Mouse (Mus musculus): ENCODE measurements at regions not wholly inside any gene's neighbourhood (a gene's known extent, or its start where the extent isn't known, plus 50 kb on each side); places are given as distances from the start of the nearest gene placed in this dataset.

DNA sequence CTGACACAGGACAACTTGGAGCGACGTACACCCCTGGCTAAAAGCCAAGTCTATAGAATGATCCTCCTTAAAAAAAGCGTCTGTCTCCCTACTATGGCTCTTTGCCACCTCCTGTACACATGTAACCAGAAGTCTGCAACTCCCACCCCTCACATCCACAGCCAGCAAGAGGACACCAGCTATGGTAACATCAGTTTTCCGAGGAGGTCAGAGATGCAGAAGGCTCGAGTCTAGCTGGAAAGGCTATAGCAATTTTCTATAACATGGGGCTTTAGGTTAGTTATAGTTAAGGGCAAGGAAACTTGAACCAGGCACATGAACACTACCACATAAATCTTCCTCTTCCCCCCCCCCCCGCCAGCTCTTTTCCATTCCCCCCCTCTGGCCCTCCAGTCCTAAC is 240.2 kb downstream of the H2al1j start:
- Histone ChIP-seq H3K4me3 (ENCODE audit: control insufficient read depth in 1 of 2, insufficient read depth in 1 of 2, low read depth in 1 of 2, low read length in 2 of 2) (no peak overlapping the region), H3K36me3 (ENCODE audit: control insufficient read depth, insufficient read depth, low read length) (no peaks in the 10 kb centered on the region), H3K27ac (replicated peaks in 1 of 2; ENCODE audit: control insufficient read depth in 1 of 2, insufficient read depth in 1 of 2, low read depth in 2 of 2, low read length in 2 of 2) (no peak overlapping the region), H3K27me3 (ENCODE audit: control insufficient read depth, insufficient read depth, low read length) (no peaks in the 10 kb centered on the region), H3K4me2 (ENCODE audit: low read length) (no peak overlapping the region), H3K9ac (ENCODE audit: low read length) (no peak overlapping the region), H3K4me1 (ENCODE audit: control insufficient read depth in 2 of 2, insufficient read depth in 2 of 2, low read length in 2 of 2) (no peaks in the 10 kb centered on the region), H3K9me3 (ENCODE audit: control insufficient read depth, low read length) (0 out of 2 replicates have a peak, but pooled peaks cover under 1% of the 10 kb centered on the region)
- ATAC-seq (ENCODE audit: insufficient number of reproducible peaks, insufficient read depth, low FRiP score, low read depth) = no peak
- 57% methylated on average over 6 of the region's 6 CpGs for WGBS

- 66% methylated on average over 5 of the region's 5 CpGs for WGBS
- no peak overlapping the region for H3K4me2 ChIP-seq (ENCODE audit: low read length)
- H3K27me3 ChIP-seq (ENCODE audit: control insufficient read depth, insufficient read depth, low read length) = no peaks in the 10 kb centered on the region
- 0 out of 2 replicates have a peak, but pooled peaks cover 2% of the 10 kb centered on the region for H3K9me3 ChIP-seq (ENCODE audit: control insufficient read depth, low read length)
- H3K27ac ChIP-seq (replicated peaks in 1 of 2; ENCODE audit: control insufficient read depth in 1 of 2, insufficient read depth in 1 of 2, low read depth in 2 of 2, low read length in 2 of 2) = no peak overlapping the region
- no peak for ATAC-seq (ENCODE audit: insufficient number of reproducible peaks, insufficient read depth, low FRiP score, low read depth)
- H3K36me3 ChIP-seq (ENCODE audit: control insufficient read depth, insufficient read depth, low read length) = no peaks in the 10 kb centered on the region
- H3K9ac ChIP-seq (ENCODE audit: low read length) = no peak overlapping the region
- H3K4me1 ChIP-seq (ENCODE audit: control insufficient read depth in 2 of 2, insufficient read depth in 2 of 2, low read length in 2 of 2) = no peaks in the 10 kb centered on the region
- H3K4me3 ChIP-seq (ENCODE audit: control insufficient read depth in 1 of 2, insufficient read depth in 1 of 2, low read depth in 1 of 2, low read length in 2 of 2) = no peak overlapping the region
These were observed 240.6 kb downstream of the H2al1j start for GRCm38 (mm10) chrX:11568262-11568661.

- H3K4me3 ChIP-seq (ENCODE audit: control insufficient read depth in 1 of 2, insufficient read depth in 1 of 2, low read depth in 1 of 2, low read length in 2 of 2) = no peak overlapping the region
- WGBS = 59% methylated on average over 3 of the region's 3 CpGs
- ATAC-seq (ENCODE audit: insufficient number of reproducible peaks, insufficient read depth, low FRiP score, low read depth) = no peak
These were observed 246.7 kb downstream of the H2al1j start for GRCm38 (mm10) chrX:11574354-11574753.

DNA sequence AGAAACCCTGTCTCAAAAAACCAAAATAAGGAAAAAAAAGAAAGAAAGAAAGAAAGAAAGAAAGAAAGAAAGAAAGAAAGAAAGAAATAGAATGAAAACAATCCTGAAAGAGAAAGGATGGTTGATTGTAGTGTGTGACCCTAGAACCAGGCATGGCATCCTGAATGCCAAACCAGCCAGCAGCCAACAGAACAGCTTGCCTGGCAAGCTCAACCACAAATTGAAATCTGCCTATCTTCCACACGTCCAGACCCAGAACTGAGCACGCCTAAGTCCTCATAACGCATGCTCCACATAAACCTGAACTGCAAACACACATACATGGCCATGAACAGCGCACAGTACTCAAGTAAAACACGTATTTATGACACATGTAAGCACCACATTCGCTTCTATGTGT is 247.9 kb downstream of the H2al1j start:
- Histone ChIP-seq H3K36me3 (ENCODE audit: control insufficient read depth, insufficient read depth, low read length) (no peaks in the 10 kb centered on the region), H3K4me1 (ENCODE audit: control insufficient read depth in 2 of 2, insufficient read depth in 2 of 2, low read length in 2 of 2) (peaks cover 0 to 4% of the 10 kb centered on the region in 2 experiments; a peak in 2 of 4 replicates), H3K9ac (ENCODE audit: low read length) (no peak overlapping the region), H3K27me3 (ENCODE audit: control insufficient read depth, insufficient read depth, low read length) (no peaks in the 10 kb centered on the region), H3K4me3 (ENCODE audit: control insufficient read depth in 1 of 2, insufficient read depth in 1 of 2, low read depth in 1 of 2, low read length in 2 of 2) (no peak overlapping the region), H3K4me2 (ENCODE audit: low read length) (no peak overlapping the region), H3K27ac (replicated peaks in 1 of 2; ENCODE audit: control insufficient read depth in 1 of 2, insufficient read depth in 1 of 2, low read depth in 2 of 2, low read length in 2 of 2) (no peak overlapping the region), H3K9me3 (ENCODE audit: control insufficient read depth, low read length) (0 out of 2 replicates have a peak, but pooled peaks cover 2% of the 10 kb centered on the region)
- ATAC-seq (ENCODE audit: insufficient number of reproducible peaks, insufficient read depth, low FRiP score, low read depth) = no peak
- 84% methylated on average over 6 of the region's 6 CpGs for WGBS

More at GRCm38 (mm10) chrX:11574354-11574753, 246.7 kb downstream of the H2al1j start:
- Histone ChIP-seq H3K36me3 (ENCODE audit: control insufficient read depth, insufficient read depth, low read length) (no peaks in the 10 kb centered on the region), H3K27ac (replicated peaks in 1 of 2; ENCODE audit: control insufficient read depth in 1 of 2, insufficient read depth in 1 of 2, low read depth in 2 of 2, low read length in 2 of 2) (no peak overlapping the region), H3K27me3 (ENCODE audit: control insufficient read depth, insufficient read depth, low read length) (no peaks in the 10 kb centered on the region), H3K4me2 (ENCODE audit: low read length) (no peak overlapping the region), H3K4me1 (ENCODE audit: control insufficient read depth in 2 of 2, insufficient read depth in 2 of 2, low read length in 2 of 2) (peaks cover 0 to 4% of the 10 kb centered on the region in 2 experiments; a peak in 2 of 4 replicates), H3K9me3 (ENCODE audit: control insufficient read depth, low read length) (0 out of 2 replicates have a peak, but pooled peaks cover 2% of the 10 kb centered on the region), H3K9ac (ENCODE audit: low read length) (no peak overlapping the region)

DNA sequence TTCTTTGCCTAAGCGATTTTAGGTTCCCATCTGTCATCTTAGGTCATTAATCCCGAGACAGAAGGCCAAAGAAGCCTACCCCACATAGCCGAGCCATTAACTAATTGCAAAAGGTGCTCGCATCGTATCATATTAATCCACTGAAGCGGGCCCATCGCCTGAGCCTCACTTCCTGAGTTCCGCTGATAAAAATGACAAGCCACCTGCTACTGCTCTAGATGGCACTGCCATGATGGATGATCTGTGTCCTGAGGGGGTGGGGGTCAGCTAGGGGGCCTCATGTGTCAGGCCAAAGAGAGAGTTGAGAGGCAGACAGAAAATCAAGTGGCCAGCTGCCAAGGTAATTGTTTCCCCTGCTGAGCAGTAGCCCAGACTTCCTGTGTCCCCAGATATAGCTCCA is 248.7 kb downstream of the H2al1j start:
- 0 out of 2 replicates have a peak, but pooled peaks cover 2% of the 10 kb centered on the region for H3K9me3 ChIP-seq (ENCODE audit: control insufficient read depth, low read length)
- no peak overlapping the region for H3K4me2 ChIP-seq (ENCODE audit: low read length)
- H3K4me1 ChIP-seq (ENCODE audit: control insufficient read depth in 2 of 2, insufficient read depth in 2 of 2, low read length in 2 of 2) = peaks cover 0 to 4% of the 10 kb centered on the region in 2 experiments; a peak in 2 of 4 replicates
- no peaks in the 10 kb centered on the region for H3K36me3 ChIP-seq (ENCODE audit: control insufficient read depth, insufficient read depth, low read length)
- no peak for ATAC-seq (ENCODE audit: insufficient number of reproducible peaks, insufficient read depth, low FRiP score, low read depth)
- H3K27me3 ChIP-seq (ENCODE audit: control insufficient read depth, insufficient read depth, low read length) = no peaks in the 10 kb centered on the region
- H3K27ac ChIP-seq (replicated peaks in 1 of 2; ENCODE audit: control insufficient read depth in 1 of 2, insufficient read depth in 1 of 2, low read depth in 2 of 2, low read length in 2 of 2) = no peak overlapping the region
- H3K9ac ChIP-seq (ENCODE audit: low read length) = no peak overlapping the region
- H3K4me3 ChIP-seq (ENCODE audit: control insufficient read depth in 1 of 2, insufficient read depth in 1 of 2, low read depth in 1 of 2, low read length in 2 of 2) = no peak overlapping the region
- WGBS = 59% methylated on average over 8 of the region's 8 CpGs

DNA sequence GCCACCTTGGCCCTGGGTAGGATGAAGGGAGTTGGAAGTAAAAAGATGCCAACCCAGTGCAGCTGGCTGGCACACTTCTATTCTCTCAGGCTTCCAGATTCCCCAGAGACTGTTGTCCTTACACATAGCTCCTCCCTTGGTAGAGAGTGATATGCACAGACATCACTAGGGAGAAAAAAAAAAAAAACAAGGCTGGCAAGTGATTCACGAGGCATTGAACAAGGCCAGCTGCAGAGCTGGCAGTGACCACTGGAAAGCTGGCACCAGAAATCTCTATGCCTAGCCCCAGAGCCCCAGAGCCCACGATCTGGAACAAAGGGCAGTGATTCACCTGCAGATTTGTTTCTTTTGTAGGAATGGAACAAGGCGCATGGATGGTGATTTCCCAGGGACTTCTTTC is 249.7 kb downstream of the H2al1j start:
- H3K9me3 ChIP-seq (ENCODE audit: control insufficient read depth, low read length) = 0 out of 2 replicates have a peak, but pooled peaks cover 2% of the 10 kb centered on the region
- no peaks in the 10 kb centered on the region for H3K36me3 ChIP-seq (ENCODE audit: control insufficient read depth, insufficient read depth, low read length)
- H3K4me1 ChIP-seq (ENCODE audit: control insufficient read depth in 2 of 2, insufficient read depth in 2 of 2, low read length in 2 of 2) = peaks cover 0 to 4% of the 10 kb centered on the region in 2 experiments; a peak in 2 of 4 replicates
- no peak overlapping the region for H3K4me3 ChIP-seq (ENCODE audit: control insufficient read depth in 1 of 2, insufficient read depth in 1 of 2, low read depth in 1 of 2, low read length in 2 of 2)
- H3K9ac ChIP-seq (ENCODE audit: low read length) = no peak overlapping the region
- no peak for ATAC-seq (ENCODE audit: insufficient number of reproducible peaks, insufficient read depth, low FRiP score, low read depth)
- no peak overlapping the region for H3K27ac ChIP-seq (replicated peaks in 1 of 2; ENCODE audit: control insufficient read depth in 1 of 2, insufficient read depth in 1 of 2, low read depth in 2 of 2, low read length in 2 of 2)
- no peaks in the 10 kb centered on the region for H3K27me3 ChIP-seq (ENCODE audit: control insufficient read depth, insufficient read depth, low read length)
- 75% methylated on average over 3 of the region's 3 CpGs for WGBS
- no peak overlapping the region for H3K4me2 ChIP-seq (ENCODE audit: low read length)

DNA sequence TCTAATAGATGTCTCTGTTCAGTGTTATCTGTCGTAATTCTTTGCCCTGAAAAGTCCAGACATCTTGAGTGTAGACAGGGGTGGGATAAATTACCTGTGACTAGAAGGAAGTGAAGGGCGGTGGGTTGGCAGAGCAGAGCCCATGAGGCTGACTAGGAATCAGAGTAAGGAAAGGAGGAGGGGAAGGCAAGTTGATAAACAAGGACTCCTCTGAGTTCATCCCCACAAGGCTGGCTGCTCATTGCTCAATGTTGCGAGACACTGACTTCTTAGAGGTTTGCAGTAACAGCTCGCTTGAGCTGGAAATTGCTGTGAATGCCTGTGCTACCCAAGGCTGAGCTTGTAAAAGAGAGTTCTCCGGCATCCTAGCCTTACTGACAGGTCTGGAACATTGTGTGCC is 257.7 kb downstream of the H2al1j start:
- no peak overlapping the region for H3K27ac ChIP-seq (replicated peaks in 1 of 2; ENCODE audit: control insufficient read depth in 1 of 2, insufficient read depth in 1 of 2, low read depth in 2 of 2, low read length in 2 of 2)
- no peaks in the 10 kb centered on the region; a peak in 2 of 4 replicates for H3K4me1 ChIP-seq (ENCODE audit: control insufficient read depth in 2 of 2, insufficient read depth in 2 of 2, low read length in 2 of 2)
- H3K4me2 ChIP-seq (ENCODE audit: low read length) = no peak overlapping the region
- H3K9me3 ChIP-seq (ENCODE audit: control insufficient read depth, low read length) = no peaks in the 10 kb centered on the region
- H3K9ac ChIP-seq (ENCODE audit: low read length) = no peak overlapping the region
- H3K27me3 ChIP-seq (ENCODE audit: control insufficient read depth, insufficient read depth, low read length) = no peaks in the 10 kb centered on the region
- WGBS = 72% methylated on average over 5 of the region's 5 CpGs
- H3K4me3 ChIP-seq (ENCODE audit: control insufficient read depth in 1 of 2, insufficient read depth in 1 of 2, low read depth in 1 of 2, low read length in 2 of 2) = no peak overlapping the region
- no peaks in the 10 kb centered on the region for H3K36me3 ChIP-seq (ENCODE audit: control insufficient read depth, insufficient read depth, low read length)
- no peak for ATAC-seq (ENCODE audit: insufficient number of reproducible peaks, insufficient read depth, low FRiP score, low read depth)
